Mouse (Mus musculus) thymus, adult 2 months (tissue): ENCODE measurements around the gene Plxdc1.

Experiments
- CTCF ChIP-seq: fragments of 200-500 bp; IDR thresholded peaks from 2 replicates; pipeline ENCODE4 v1.5.1; 2012; ENCODE audit warnings: mild to moderate bottlenecking, control low read depth, low read length, moderate library complexity, borderline replicate concordance; ENCODE audit not compliant: control insufficient read depth, poor library complexity, insufficient read depth; ENCODE audit errors: extremely low read depth
- POLR2A ChIP-seq: fragments of 200-500 bp; IDR thresholded peaks from 2 replicates; pipeline ENCODE4 v1.6.1; 2012; ENCODE audit warnings: mild to moderate bottlenecking, low read length, control low read depth, moderate library complexity; ENCODE audit not compliant: control insufficient read depth, poor library complexity, insufficient read depth; ENCODE audit errors: extremely low read depth

GRCm38 (mm10) chr11:97972434-97972833, 13.8 kb downstream of the Plxdc1 start:
- TF ChIP-seq CTCF, result 0 out of 2 replicates have a peak, but pooled peaks have one; percentile 32
- no peak for TF ChIP-seq POLR2A
